Mouse (Mus musculus): ENCODE data around the gene Glmp.
"Not testable (repeated sequence)": the region's sequence is repeated elsewhere in the genome, so short reads cannot be mapped to it uniquely, and the experiment has no call there.

Gene Glmp

GRCm38 (mm10) chr3:88324951-88325405 lies at the start of gene Glmp:
Glmp (plus strand) TSS chr3:88325023.
- DNase-seq (ENCODE audit: low read depth, low spot score) = peak; percentile 49

- no peak for DNase-seq (ENCODE audit: low read depth, low spot score)
Observed at GRCm38 (mm10) chr3:88276121-88276520, 48.7 kb upstream of the Glmp start.

GRCm38 (mm10) chr3:88276529-88277143 lies 48.2 kb upstream of the Glmp start:
- DNase-seq (ENCODE audit: low read depth, low spot score) = no peak

- no peak for DNase-seq (ENCODE audit: low read depth, low spot score)
Observed at GRCm38 (mm10) chr3:88280035-88280434, 44.8 kb upstream of the Glmp start.

GRCm38 (mm10) chr3:88281141-88281916 lies 43.5 kb upstream of the Glmp start:
- not testable (repeated sequence) for DNase-seq (ENCODE audit: low read depth, low spot score)

GRCm38 (mm10) chr3:88284815-88285564 lies 39.8 kb upstream of the Glmp start:
- DNase-seq (ENCODE audit: low read depth, low spot score) = not testable (repeated sequence)

GRCm38 (mm10) chr3:88285565-88285895 lies 39.3 kb upstream of the Glmp start:
- not testable (repeated sequence) for DNase-seq (ENCODE audit: low read depth, low spot score)

GRCm38 (mm10) chr3:88287110-88287509 lies 37.7 kb upstream of the Glmp start, which contains the start of gene Gm38392:
Gm38392 (minus strand) TSS chr3:88287210.
- no peak for DNase-seq (ENCODE audit: low read depth, low spot score)

GRCm38 (mm10) chr3:88288133-88288713 lies 36.6 kb upstream of the Glmp start:
- not testable (repeated sequence) for DNase-seq (ENCODE audit: low read depth, low spot score)

GRCm38 (mm10) chr3:88291970-88292369 lies 32.9 kb upstream of the Glmp start:
- no peak for DNase-seq (ENCODE audit: low read depth, low spot score)

GRCm38 (mm10) chr3:88295272-88295671 lies 29.6 kb upstream of the Glmp start:
- DNase-seq (ENCODE audit: low read depth, low spot score) = not testable (repeated sequence)

- DNase-seq (ENCODE audit: low read depth, low spot score) = no peak
Observed at GRCm38 (mm10) chr3:88296110-88296560, 28.7 kb upstream of the Glmp start.

- peak; percentile 98 for DNase-seq (ENCODE audit: low read depth, low spot score)
Observed at GRCm38 (mm10) chr3:88296561-88297318, 28.1 kb upstream of the Glmp start, which contains the start of the genes Tsacc and Cct3. Tsacc (minus strand) TSS chr3:88296999. Cct3 (plus strand) TSS chr3:88297116.

GRCm38 (mm10) chr3:88297321-88297851 lies 27.4 kb upstream of the Glmp start:
- DNase-seq (ENCODE audit: low read depth, low spot score) = no peak

- DNase-seq (ENCODE audit: low read depth, low spot score) = no peak
Observed at GRCm38 (mm10) chr3:88299172-88299571, 25.7 kb upstream of the Glmp start.

- no peak for DNase-seq (ENCODE audit: low read depth, low spot score)
Observed at GRCm38 (mm10) chr3:88328956-88329355, 4.1 kb downstream of the Glmp start.

GRCm38 (mm10) chr3:88331282-88331681 lies 6.5 kb downstream of the Glmp start:
- peak; percentile 8 for DNase-seq (ENCODE audit: low read depth, low spot score)

- no peak for DNase-seq (ENCODE audit: low read depth, low spot score)
Observed at GRCm38 (mm10) chr3:88334029-88334658, 9.3 kb downstream of the Glmp start.

- DNase-seq (ENCODE audit: low read depth, low spot score) = no peak
Observed at GRCm38 (mm10) chr3:88334902-88335435, 10.1 kb downstream of the Glmp start.

Data from retina, adult 2 months (tissue).